8 mouse cellular contexts compared by ENCODE assay signal in the genomic region with DNA sequence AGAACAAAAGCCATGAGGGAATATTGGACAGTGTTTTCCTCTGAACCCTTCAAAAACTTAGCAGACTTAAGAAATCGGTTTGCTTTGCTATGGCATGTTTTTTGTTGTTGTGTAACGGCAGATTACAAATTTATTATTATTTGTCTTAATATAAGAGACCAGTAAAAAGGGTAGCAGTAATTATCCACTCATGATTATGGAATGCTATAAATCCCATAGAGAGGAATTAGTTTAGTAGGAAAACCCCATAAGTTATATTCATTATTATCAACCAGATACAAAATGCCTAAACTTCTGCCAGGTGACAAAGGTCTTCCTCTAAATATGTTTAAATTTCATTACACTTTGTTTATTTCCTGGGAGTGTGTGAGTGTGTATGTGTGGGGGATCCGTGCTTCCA. TPM values are rescaled to one million over a fixed set of nuclear protein-coding genes. Genes with fewer than 3 reads are reported as not detected.
DNase-seq lines count a peak whose midpoint lies in the region; ATAC-seq and TF ChIP-seq lines count a peak whose summit lies in the region.

No protein-coding gene starts in this region.

- peaks cover 45% of the 10 kb centered on the region; the same call in 1 of the 2 replicates for H3K79me2 ChIP-seq in macrophage (ENCODE audit: inconsistent target)

- intact Hi-C loops in heart, postnatal 10 days (cut with DNase I) = loop anchor here (1.0 to 5.0 kb wide), 2 partner anchors 34 to 157 kb away; no protein-coding TSS in a partner anchor

- H3K4me1 ChIP-seq in heart, embryonic 14.5 days (ENCODE audit: control insufficient read depth in 2 of 2, insufficient read depth in 2 of 2, low read length in 2 of 2) = peaks cover 10 to 28% of the 10 kb centered on the region in 2 experiments
- H3K4me1 ChIP-seq in ES-Bruce4 (ENCODE audit: control insufficient read depth, insufficient read depth, low read length) = peaks cover 2% of the 10 kb centered on the region
- H3K4me1 ChIP-seq in forebrain, postnatal 0 days (ENCODE audit: insufficient read depth) = peaks cover 21% of the 10 kb centered on the region

- H3K4me3 ChIP-seq in heart, embryonic 14.5 days (ENCODE audit: control insufficient read depth in 1 of 2, insufficient read depth in 1 of 2, low read depth in 1 of 2, low read length in 2 of 2) = peak overlapping the region; percentile 75 to 90
- H3K4me3 ChIP-seq in ES-Bruce4 (ENCODE audit: low read depth, low read length) = peak overlapping the region; percentile 83
- peak overlapping the region; percentile 90 for H3K4me3 ChIP-seq in forebrain, postnatal 0 days (ENCODE audit: low read depth, low read length)
- H3K4me3 ChIP-seq in macrophage (ENCODE audit: inconsistent target) = peak overlapping the region; percentile 58

- TF ChIP-seq EP300 in ES-Bruce4 (IDR thresholded peaks at IDR 0.05; ENCODE audit: insufficient read depth, low read depth, low read length) = no peak

- H3K9ac ChIP-seq in heart, embryonic 14.5 days (ENCODE audit: low read length) = peak overlapping the region; percentile 85
- H3K9ac ChIP-seq in ES-Bruce4 (ENCODE audit: low read depth, poor library complexity, severe bottlenecking) = peak overlapping the region; percentile 80
- H3K9ac ChIP-seq in forebrain, postnatal 0 days = peak overlapping the region; percentile 96

- no peaks in the 10 kb centered on the region for H3K9me3 ChIP-seq in heart, embryonic 14.5 days (ENCODE audit: control insufficient read depth, low read length)
- no peaks in the 10 kb centered on the region for H3K9me3 ChIP-seq in ES-Bruce4 (replicated peaks; ENCODE audit: control insufficient read depth, insufficient read depth, low read length, poor library complexity, severe bottlenecking)
- no peaks in the 10 kb centered on the region for H3K9me3 ChIP-seq in forebrain, postnatal 0 days (ENCODE audit: low read length)

- peak overlapping the region; percentile 84 for H3K4me2 ChIP-seq in heart, embryonic 14.5 days (ENCODE audit: low read length)
- H3K4me2 ChIP-seq in forebrain, postnatal 0 days (ENCODE audit: low read depth) = peak overlapping the region; percentile 65

- H3K27ac ChIP-seq in heart, embryonic 14.5 days (replicated peaks in 1 of 2; ENCODE audit: control insufficient read depth in 1 of 2, insufficient read depth in 1 of 2, low read depth in 2 of 2, low read length in 2 of 2) = peak overlapping the region; percentile 89 to 91; a peak in 2 of 4 replicates
- H3K27ac ChIP-seq in ES-Bruce4 (ENCODE audit: insufficient read depth, low read length) (peak overlapping the region; percentile 41; the same call in 1 of the 2 replicates), macrophage (no peak overlapping the region)
- peak overlapping the region; percentile 96; the same call in 1 of the 2 replicates for H3K27ac ChIP-seq in forebrain, postnatal 0 days (ENCODE audit: low read depth, low read length)

- no peak for TF ChIP-seq POLR2A in ES-Bruce4 (IDR thresholded peaks at IDR 0.05; ENCODE audit: insufficient read depth, low read length)

- no peak for TF ChIP-seq CTCF in ES-Bruce4 (IDR thresholded peaks at IDR 0.05; ENCODE audit: low read depth, low read length)
- TF ChIP-seq CTCF in forebrain, postnatal 0 days (IDR thresholded peaks at IDR 0.05; ENCODE audit: low read depth) = no peak

- 40% methylated on average over 3 of the region's 3 CpGs for WGBS in heart, embryonic 14.5 days
- 35% methylated on average over 3 of the region's 3 CpGs for WGBS in forebrain, postnatal 0 days
- 77% methylated on average over 3 of the region's 3 CpGs for WGBS in macrophage (ENCODE audit: missing documents)

- no peak for ATAC-seq in heart, embryonic 14.5 days (ENCODE audit: insufficient number of reproducible peaks, insufficient read depth, low FRiP score, low read depth)
- ATAC-seq in forebrain, postnatal 0 days = no peak

- H3K36me3 ChIP-seq in heart, embryonic 14.5 days (ENCODE audit: control insufficient read depth, insufficient read depth, low read length) = 0 out of 2 replicates have a peak, but pooled peaks cover 7% of the 10 kb centered on the region
- H3K36me3 ChIP-seq in ES-Bruce4 (ENCODE audit: control insufficient read depth, insufficient read depth, low read length, poor library complexity, severe bottlenecking) (no peaks in the 10 kb centered on the region), macrophage (ENCODE audit: inconsistent target) (no peaks in the 10 kb centered on the region)
- peaks cover 4% of the 10 kb centered on the region; the same call in 1 of the 2 replicates for H3K36me3 ChIP-seq in forebrain, postnatal 0 days (ENCODE audit: insufficient read depth)

- H3K27me3 ChIP-seq in heart, embryonic 14.5 days (ENCODE audit: control insufficient read depth, insufficient read depth, low read length) = no peaks in the 10 kb centered on the region
- H3K27me3 ChIP-seq in ES-Bruce4 (ENCODE audit: control insufficient read depth, insufficient read depth, low read length, poor library complexity, severe bottlenecking) = no peaks in the 10 kb centered on the region
- no peaks in the 10 kb centered on the region for H3K27me3 ChIP-seq in forebrain, postnatal 0 days (ENCODE audit: insufficient read depth, low read length)

- DNase-seq in heart, postnatal 10 days = no peak
- no peak for DNase-seq in forebrain, postnatal 0 days
- DNase-seq in right cerebral cortex, postnatal 10 days (ENCODE audit: low spot score in 2 of 2) = no peak
- DNase-seq in urinary bladder, postnatal 25 days (ENCODE audit: low spot score) = no peak
- no peak for DNase-seq in spleen, postnatal 14 days (ENCODE audit: low spot score in 2 of 2)

RNA-seq across cellular contexts. Expression of a gene that starts 0.7 kb away (rescaled TPM):
- 7.7 and 7.8 TPM in 2 replicates for polyA plus RNA-seq in heart, embryonic 14.5 days (2014; fragmentation: Nextera tagmentation; extraction: Ambion mirVana)
- total RNA-seq in heart, postnatal 10 days (2021) = 1 to 10 TPM; 5.7 to 7.8 TPM
- 6.1 and 10.2 TPM in 2 replicates for polyA plus RNA-seq in ES-Bruce4 (2011; ENCODE audit: insufficient read depth, insufficient read length, low read depth, missing spikeins)
- 156 and 163 TPM in 2 replicates for total RNA-seq in forebrain, postnatal 0 days (2014; rRNA removed)
- 97.6 and 132 TPM in 2 replicates for polyA plus RNA-seq in forebrain, postnatal 0 days (2015; fragmentation: Nextera tagmentation; extraction: Ambion mirVana)
- total RNA-seq in macrophage (2018; cell fraction: chromatin; rRNA removed) = 10 to 100 TPM in 4 of 26 experiments, 1 to 10 TPM in 21, under 1 TPM in 1; 0.88 to 17.7 (median 6.6) TPM
- 1 to 10 TPM in 14 of 26 experiments, under 1 TPM in 12; 0.38 to 2.6 (median 1.2) TPM for total RNA-seq in macrophage (2018; cell fraction: cytosol; rRNA removed)
- 1 to 10 TPM in 24 of 26 experiments, under 1 TPM in 2; 0.58 to 8.4 (median 2.6) TPM for total RNA-seq in macrophage (2018; cell fraction: nucleus; rRNA removed)
- polyA plus RNA-seq in macrophage (2018) = 0.96 to 1.4 TPM (median 1.0 TPM) in 3 replicates

RNA-seq across cellular contexts. Expression of a gene that starts 1.3 kb away (rescaled TPM):
- polyA plus RNA-seq in heart, embryonic 14.5 days (2014; fragmentation: Nextera tagmentation; extraction: Ambion mirVana) = 42.2 and 42.6 TPM in 2 replicates
- total RNA-seq in heart, postnatal 10 days (2021) = 10 to 100 TPM; 38.7 to 40.7 TPM
- polyA plus RNA-seq in ES-Bruce4 (2011; ENCODE audit: insufficient read depth, insufficient read length, low read depth, missing spikeins) = 106 and 107 TPM in 2 replicates
- 46.8 and 47.6 TPM in 2 replicates for total RNA-seq in forebrain, postnatal 0 days (2014; rRNA removed)
- polyA plus RNA-seq in forebrain, postnatal 0 days (2015; fragmentation: Nextera tagmentation; extraction: Ambion mirVana) = 16.8 and 20.4 TPM in 2 replicates
- total RNA-seq in macrophage (2018; cell fraction: chromatin; rRNA removed) = 10 to 100 TPM in 25 of 26 experiments, 1 to 10 TPM in 1; 7.7 to 70.4 (median 41.7) TPM
- total RNA-seq in macrophage (2018; cell fraction: cytosol; rRNA removed) = 1 to 10 TPM; 2.8 to 9.3 (median 6.4) TPM
- 10 to 100 TPM in 20 of 26 experiments, 1 to 10 TPM in 6; 5.5 to 42.3 (median 17.2) TPM for total RNA-seq in macrophage (2018; cell fraction: nucleus; rRNA removed)
- polyA plus RNA-seq in macrophage (2018) = 6.0 to 7.2 TPM (median 6.6 TPM) in 3 replicates
